Mouse (Mus musculus) spleen, adult 2 months (tissue): ENCODE results near the gene Cacna1i. TPM values are rescaled to one million over a fixed set of nuclear protein-coding genes. Genes with fewer than 3 reads are reported as not detected.

Experiments used
- DNase-seq, 2 experiments: peaks; one replicate each; pipeline versions ENCODE4 v3.0.0 to v3.0.0-alpha.2; 2012 to 2021; ENCODE audit warnings: low spot score in 2 of 2, low read depth in 1 of 2
- H3K27ac ChIP-seq: fragments of 200-500 bp; 2 replicates; pipeline ENCODE4 v1.5.1; 2012; ENCODE audit warnings: low read length, inconsistent platforms; ENCODE audit not compliant: insufficient read depth
- H3K27me3 ChIP-seq: fragments of 200-500 bp; 2 replicates; pipeline ENCODE4 v1.6.1; 2012; ENCODE audit warnings: mild to moderate bottlenecking, moderate library complexity, low read length, inconsistent platforms; ENCODE audit not compliant: control insufficient read depth, insufficient read depth
- H3K36me3 ChIP-seq: fragments of 200-500 bp; 2 replicates; pipeline ENCODE4 v1.6.1; 2012; ENCODE audit warnings: mild to moderate bottlenecking, low read length, inconsistent platforms; ENCODE audit not compliant: control insufficient read depth, insufficient read depth
- H3K4me1 ChIP-seq: fragments of 200-500 bp; 2 replicates; pipeline ENCODE4 v1.6.1; 2011; ENCODE audit warnings: inconsistent platforms; ENCODE audit not compliant: control insufficient read depth, insufficient read depth, insufficient read length
- H3K4me3 ChIP-seq: fragments of 200-500 bp; 2 replicates; pipeline ENCODE4 v1.5.1; 2011; ENCODE audit warnings: mild to moderate bottlenecking, inconsistent platforms; ENCODE audit not compliant: insufficient read depth, insufficient read length; ENCODE audit errors: extremely low read depth
- CTCF ChIP-seq: fragments of 200-500 bp; IDR thresholded peaks from 2 replicates; pipeline ENCODE4 v1.5.1; 2011; ENCODE audit warnings: mild to moderate bottlenecking, inconsistent platforms; ENCODE audit not compliant: insufficient read depth, insufficient read length, insufficient replicate concordance; ENCODE audit errors: extremely low read depth
- POLR2A ChIP-seq: fragments of 200-500 bp; IDR thresholded peaks from 2 replicates; pipeline ENCODE4 v1.6.1; 2011; ENCODE audit warnings: low read depth, low read length, inconsistent platforms
- WGBS: fragments of 180-500 bp; shearing (Covaris S2); methylation state at CpG from one replicate; pipeline ENCODE4 v1.1.7; 2018; 5-methylcytosine and 5-hydroxymethylcytosine counted together
- polyA plus RNA-seq: library from polyadenylated mRNA; depleted of rRNA; stranded (reverse); fragments of >200 nt; gene quantifications from 2 replicates; pipeline ENCODE4 v1.2.3, GENCODE M21; 2012

Gene Cacna1i
- polyA plus RNA-seq, 1 experiment = 18.9 TPM

- H3K36me3 ChIP-seq = no peaks in the 10 kb centered on the region; the same call in 1 of the 2 replicates
- WGBS = 90% methylated on average over 5 of the region's 5 CpGs
- no peak overlapping the region for H3K4me3 ChIP-seq
- no peak for DNase-seq
- no peaks in the 10 kb centered on the region for H3K27me3 ChIP-seq
- no peaks in the 10 kb centered on the region for H3K4me1 ChIP-seq
- no peak for TF ChIP-seq POLR2A
- TF ChIP-seq CTCF = no peak
- no peak overlapping the region for H3K27ac ChIP-seq
Observed at GRCm38 (mm10) chr15:80343731-80344130, 56.7 kb downstream of the Cacna1i start.

GRCm38 (mm10) chr15:80346510-80346909 is 59.5 kb downstream of the Cacna1i start:
- H3K27ac ChIP-seq = no peak overlapping the region
- H3K36me3 ChIP-seq = peaks cover 3% of the 10 kb centered on the region; the same call in 1 of the 2 replicates
- TF ChIP-seq POLR2A = no peak
- no peak for TF ChIP-seq CTCF
- no peak overlapping the region for H3K4me3 ChIP-seq
- no peaks in the 10 kb centered on the region for H3K27me3 ChIP-seq
- 83% methylated on average over 7 of the region's 7 CpGs for WGBS
- DNase-seq = no peak
- no peaks in the 10 kb centered on the region for H3K4me1 ChIP-seq

- Histone ChIP-seq H3K27me3 (no peaks in the 10 kb centered on the region), H3K4me3 (no peak overlapping the region)
- no peak for TF ChIP-seq POLR2A
- TF ChIP-seq CTCF = no peak
Observed at GRCm38 (mm10) chr15:80350431-80350830, 63.4 kb downstream of the Cacna1i start.

GRCm38 (mm10) chr15:80358798-80359197 is 71.8 kb downstream of the Cacna1i start:
- Histone ChIP-seq H3K4me1 (no peaks in the 10 kb centered on the region; the same call in 1 of the 2 replicates), H3K36me3 (peaks cover 12% of the 10 kb centered on the region; the same call in 1 of the 2 replicates), H3K27ac (no peak overlapping the region), H3K27me3 (no peaks in the 10 kb centered on the region), H3K4me3 (no peak overlapping the region)
- DNase-seq = no peak
- 88% methylated on average over 19 of the region's 19 CpGs for WGBS
- TF ChIP-seq POLR2A (no peak), CTCF (no peak)

More at GRCm38 (mm10) chr15:80350431-80350830, 63.4 kb downstream of the Cacna1i start:
- no peaks in the 10 kb centered on the region for H3K4me1 ChIP-seq
- 79% methylated on average over 5 of the region's 5 CpGs for WGBS
- peaks cover 4% of the 10 kb centered on the region; the same call in 1 of the 2 replicates for H3K36me3 ChIP-seq
- H3K27ac ChIP-seq = no peak overlapping the region
- DNase-seq = no peak

GRCm38 (mm10) chr15:80361780-80362508 is 74.9 kb downstream of the Cacna1i start:
- H3K36me3 ChIP-seq = peaks cover 8% of the 10 kb centered on the region
- TF ChIP-seq POLR2A (no peak), CTCF (no peak)
- H3K27me3 ChIP-seq = no peaks in the 10 kb centered on the region
- no peaks in the 10 kb centered on the region; the same call in 1 of the 2 replicates for H3K4me1 ChIP-seq
- no peak overlapping the region for H3K27ac ChIP-seq
- WGBS = 93% methylated on average over 15 of the region's 15 CpGs
- DNase-seq = no peak
- H3K4me3 ChIP-seq = no peak overlapping the region

- 82% methylated on average over 8 of the region's 8 CpGs for WGBS
Observed at GRCm38 (mm10) chr15:80362509-80363172, 75.6 kb downstream of the Cacna1i start.

More at GRCm38 (mm10) chr15:80362509-80363172, 75.6 kb downstream of the Cacna1i start:
- no peak overlapping the region for H3K27ac ChIP-seq
- no peaks in the 10 kb centered on the region; the same call in 1 of the 2 replicates for H3K4me1 ChIP-seq
- H3K4me3 ChIP-seq = no peak overlapping the region
- no peaks in the 10 kb centered on the region for H3K27me3 ChIP-seq
- H3K36me3 ChIP-seq = peaks cover 8% of the 10 kb centered on the region
- TF ChIP-seq CTCF (no peak), POLR2A (no peak)
- DNase-seq = no peak
